Mouse (Mus musculus) embryonic fibroblast, embryonic 13.5 days (primary cell): Measurements from ENCODE around the gene Luc7l.

Source experiments
- CTCF ChIP-seq: IDR thresholded peaks from 2 replicates; pipeline ENCODE4 v1.5.1; 2011; ENCODE audit warnings: mild to moderate bottlenecking, control low read depth, low read length, moderate library complexity, borderline replicate concordance; ENCODE audit not compliant: insufficient read depth
- POLR2A ChIP-seq: IDR thresholded peaks from 2 replicates; pipeline ENCODE4 v1.6.1; 2011; ENCODE audit warnings: low read depth, mild to moderate bottlenecking, control low read depth, low read length, moderate library complexity

- TF ChIP-seq CTCF (no peak), POLR2A (peak; percentile 74)
These were observed 8.4 kb upstream of the Luc7l start, which contains the start of gene Fam234a for GRCm38 (mm10) chr17:26244101-26244841.
